Mouse (Mus musculus): ENCODE results near the gene Cd5. TPM values are rescaled to one million over a fixed set of nuclear protein-coding genes. Genes with fewer than 3 reads are reported as not detected.

Cd5 gene
- total RNA-seq, 2 experiments from 2014 or later = 0.22 to 0.34 TPM

- DNase-seq (ENCODE audit: low spot score in 2 of 2) = no peak
These were observed 20.7 kb upstream of the Cd5 start for GRCm38 (mm10) chr19:10759525-10759924.

GRCm38 (mm10) chr19:10758708-10759107 lies 19.9 kb upstream of the Cd5 start:
- DNase-seq (ENCODE audit: low spot score in 2 of 2) = no peak

GRCm38 (mm10) chr19:10757526-10757925 lies 18.7 kb upstream of the Cd5 start:
- no peak for DNase-seq (ENCODE audit: low spot score in 2 of 2)

- no peak for DNase-seq (ENCODE audit: low spot score in 2 of 2)
These were observed 18.3 kb upstream of the Cd5 start for GRCm38 (mm10) chr19:10757125-10757524.

GRCm38 (mm10) chr19:10752646-10753045 lies 13.8 kb upstream of the Cd5 start:
- DNase-seq (ENCODE audit: low spot score in 2 of 2) = no peak

GRCm38 (mm10) chr19:10752106-10752505 lies 13.3 kb upstream of the Cd5 start:
- no peak for DNase-seq (ENCODE audit: low spot score in 2 of 2)

- no peak for DNase-seq (ENCODE audit: low spot score in 2 of 2)
These were observed 12.8 kb upstream of the Cd5 start for GRCm38 (mm10) chr19:10751607-10752006.

GRCm38 (mm10) chr19:10750161-10750560 lies 11.4 kb upstream of the Cd5 start:
- no peak for DNase-seq (ENCODE audit: low spot score in 2 of 2)

- DNase-seq (ENCODE audit: low spot score in 2 of 2) = no peak
These were observed 10.5 kb upstream of the Cd5 start for GRCm38 (mm10) chr19:10749295-10749694.

GRCm38 (mm10) chr19:10748401-10749102 lies 9.8 kb upstream of the Cd5 start:
- no peak for DNase-seq (ENCODE audit: low spot score in 2 of 2)

- no peak for DNase-seq (ENCODE audit: low spot score in 2 of 2)
These were observed 8.9 kb upstream of the Cd5 start for GRCm38 (mm10) chr19:10747718-10748117.

GRCm38 (mm10) chr19:10747182-10747581 lies 8.4 kb upstream of the Cd5 start:
- DNase-seq (ENCODE audit: low spot score in 2 of 2) = no peak

GRCm38 (mm10) chr19:10742565-10742964 lies 3.8 kb upstream of the Cd5 start:
- DNase-seq (ENCODE audit: low spot score in 2 of 2) = no peak

GRCm38 (mm10) chr19:10742145-10742544 lies 3.3 kb upstream of the Cd5 start:
- DNase-seq (ENCODE audit: low spot score in 2 of 2) = no peak

- DNase-seq (ENCODE audit: low spot score in 2 of 2) = no peak
These were observed 2.0 kb upstream of the Cd5 start for GRCm38 (mm10) chr19:10740641-10741440.

- no peak for DNase-seq (ENCODE audit: low spot score in 2 of 2)
These were observed 1.1 kb upstream of the Cd5 start for GRCm38 (mm10) chr19:10739916-10740315.

GRCm38 (mm10) chr19:10738038-10738437 lies 764 bp downstream of the Cd5 start:
- no peak for DNase-seq (ENCODE audit: low spot score in 2 of 2)

GRCm38 (mm10) chr19:10735861-10736260 lies 2.9 kb downstream of the Cd5 start:
- no peak for DNase-seq (ENCODE audit: low spot score in 2 of 2)

GRCm38 (mm10) chr19:10735061-10735460 lies 3.7 kb downstream of the Cd5 start:
- no peak for DNase-seq (ENCODE audit: low spot score in 2 of 2)

GRCm38 (mm10) chr19:10734554-10734953 lies 4.2 kb downstream of the Cd5 start:
- DNase-seq (ENCODE audit: low spot score in 2 of 2) = no peak

GRCm38 (mm10) chr19:10733501-10734127 lies 5.2 kb downstream of the Cd5 start:
- no peak for DNase-seq (ENCODE audit: low spot score in 2 of 2)

- no peak for DNase-seq (ENCODE audit: low spot score in 2 of 2)
These were observed 6.1 kb downstream of the Cd5 start for GRCm38 (mm10) chr19:10732741-10733140.
